Mouse (Mus musculus) MEL (cell line): ENCODE measurements around the gene Adtrp. TPM values are rescaled to one million over a fixed set of nuclear protein-coding genes. Genes with fewer than 3 reads are reported as not detected.

Source experiments
- DNase-seq: peaks from one replicate; pipeline ENCODE4 v3.0.0; 2011; ENCODE audit warnings: low read depth, low spot score
- H3K27ac ChIP-seq: 2 replicates; pipeline ENCODE4 v1.5.1; 2012; ENCODE audit warnings: low read depth, mild to moderate bottlenecking, control low read depth, low read length, moderate library complexity; ENCODE audit not compliant: control insufficient read depth
- H3K27me3 ChIP-seq, 2 experiments: fragments of 150-350 bp in 1 of 2; sonication (generic) in 1 of 2; 2 replicates each; pipeline ENCODE4 v1.6.1; 2012; ENCODE audit warnings: low read length in 2 of 2, mild to moderate bottlenecking in 2 of 2, improper control_type of control experiment in 1 of 2, moderate library complexity in 1 of 2; ENCODE audit not compliant: insufficient read depth in 2 of 2, control insufficient read depth in 1 of 2
- H3K36me3 ChIP-seq, 2 experiments: 2 replicates each; pipeline ENCODE4 v1.6.1; 2012 to 2014; ENCODE audit warnings: low read length in 2 of 2, improper control_type of control experiment in 1 of 2, inconsistent platforms in 1 of 2, mild to moderate bottlenecking in 1 of 2; ENCODE audit not compliant: insufficient read depth in 2 of 2, control insufficient read depth in 1 of 2
- H3K4me1 ChIP-seq, 2 experiments: fragments of 150-350 bp in 1 of 2; sonication (generic) in 1 of 2; 2 replicates each; pipeline ENCODE4 v1.6.1; 2012; ENCODE audit warnings: low read length in 2 of 2, improper control_type of control experiment in 1 of 2, mild to moderate bottlenecking in 1 of 2; ENCODE audit not compliant: insufficient read depth in 2 of 2, control insufficient read depth in 1 of 2
- H3K4me3 ChIP-seq, 2 experiments: fragments of 150-350 bp in 1 of 2; sonication (generic) in 1 of 2; 2 replicates each; pipeline ENCODE4 v1.5.1; 2012; ENCODE audit warnings: low read depth in 2 of 2, low read length in 2 of 2, mild to moderate bottlenecking in 2 of 2, moderate library complexity in 2 of 2, control low read depth in 1 of 2, improper control_type of control experiment in 1 of 2; ENCODE audit not compliant: control insufficient read depth in 1 of 2, insufficient read depth in 1 of 2
- H3K79me2 ChIP-seq: 2 replicates; pipeline ENCODE4 v1.6.1; 2012; ENCODE audit warnings: mild to moderate bottlenecking, low read length, moderate library complexity; ENCODE audit not compliant: control insufficient read depth, poor library complexity, insufficient read depth
- H3K9ac ChIP-seq: 2 replicates; pipeline ENCODE4 v1.6.1; 2012; ENCODE audit warnings: low read depth, mild to moderate bottlenecking, control low read depth, low read length, moderate library complexity; ENCODE audit not compliant: control insufficient read depth, poor library complexity, severe bottlenecking
- H3K9me3 ChIP-seq: fragments of 150-350 bp; sonication (generic); replicated peaks from 2 replicates; pipeline ENCODE4 v1.6.1; 2012; ENCODE audit warnings: mild to moderate bottlenecking, low read length, improper control_type of control experiment, moderate library complexity; ENCODE audit not compliant: insufficient read depth
- CHD1 ChIP-seq: IDR thresholded peaks from 2 replicates; pipeline ENCODE4 v1.6.1; 2012; ENCODE audit warnings: low read depth, mild to moderate bottlenecking, inconsistent platforms, low read length, improper control_type of control experiment
- CHD2 ChIP-seq: IDR thresholded peaks from 2 replicates; pipeline ENCODE4 v1.6.1; 2011; ENCODE audit warnings: low read length, improper control_type of control experiment
- CTCF ChIP-seq, 3 experiments: IDR thresholded peaks in 2 of 3; conservative IDR thresholded peaks in 1 of 3; 2 replicates each; pipeline ENCODE4 v1.5.1; 2011 to 2012; ENCODE audit warnings: low read length in 3 of 3, low read depth in 2 of 3, mild to moderate bottlenecking in 2 of 3, improper control_type of control experiment in 1 of 3, inconsistent platforms in 1 of 3, mixed read lengths in 1 of 3, moderate library complexity in 1 of 3; ENCODE audit not compliant: control insufficient read depth in 1 of 3, insufficient read depth in 1 of 3, poor library complexity in 1 of 3, severe bottlenecking in 1 of 3
- E2F4 ChIP-seq: IDR thresholded peaks from 2 replicates; pipeline ENCODE4 v1.6.1; 2011; ENCODE audit warnings: low read depth, low read length, improper control_type of control experiment, borderline replicate concordance
- ELF1 ChIP-seq: IDR thresholded peaks from 2 replicates; pipeline ENCODE4 v1.6.1; 2014; ENCODE audit warnings: low read depth, mild to moderate bottlenecking, inconsistent platforms, low read length, improper control_type of control experiment, moderate library complexity
- EP300 ChIP-seq, 2 experiments: IDR thresholded peaks; 2 replicates each; pipeline ENCODE4 v1.6.1; 2011; ENCODE audit warnings: improper control_type of control experiment in 2 of 2, low read length in 2 of 2, low read depth in 1 of 2, mild to moderate bottlenecking in 1 of 2
- GABPA ChIP-seq: IDR thresholded peaks from 2 replicates; pipeline ENCODE4 v1.6.1; 2012; ENCODE audit warnings: low read depth, mild to moderate bottlenecking, inconsistent platforms, low read length, improper control_type of control experiment, moderate library complexity
- GATA1 ChIP-seq: IDR thresholded peaks from 2 replicates; pipeline ENCODE4 v1.6.1; 2011; ENCODE audit warnings: low read depth, low read length, improper control_type of control experiment
- HCFC1 ChIP-seq: IDR thresholded peaks from 2 replicates; pipeline ENCODE4 v1.6.1; 2012; ENCODE audit warnings: low read depth, mild to moderate bottlenecking, inconsistent platforms, low read length, improper control_type of control experiment, moderate library complexity
- JUND ChIP-seq: IDR thresholded peaks from 2 replicates; pipeline ENCODE4 v1.6.1; 2011; ENCODE audit warnings: low read depth, mild to moderate bottlenecking, improper control_type of control experiment, low read length
- MAFK ChIP-seq: IDR thresholded peaks from 2 replicates; pipeline ENCODE4 v1.6.1; 2011; ENCODE audit warnings: low read depth, mild to moderate bottlenecking, low read length, improper control_type of control experiment, borderline replicate concordance
- MAZ ChIP-seq: IDR thresholded peaks from 2 replicates; pipeline ENCODE4 v1.6.1; 2012; ENCODE audit warnings: low read depth, mild to moderate bottlenecking, inconsistent platforms, low read length, improper control_type of control experiment
- MEF2A ChIP-seq: IDR thresholded peaks from 2 replicates; pipeline ENCODE4 v1.6.1; 2014; ENCODE audit warnings: low read depth, mild to moderate bottlenecking, inconsistent platforms, low read length, improper control_type of control experiment; ENCODE audit not compliant: poor library complexity, insufficient replicate concordance, severe bottlenecking; ENCODE audit errors: extremely low read depth
- MXI1 ChIP-seq: IDR thresholded peaks from 2 replicates; pipeline ENCODE4 v1.6.1; 2011; ENCODE audit warnings: mild to moderate bottlenecking, low read depth, low read length, improper control_type of control experiment
- MYC ChIP-seq: IDR thresholded peaks from 2 replicates; pipeline ENCODE4 v1.6.1; 2011; ENCODE audit warnings: low read depth, mild to moderate bottlenecking, low read length, improper control_type of control experiment, moderate library complexity
- NELFE ChIP-seq: IDR thresholded peaks from 2 replicates; pipeline ENCODE4 v1.6.1; 2011; ENCODE audit warnings: low read depth, low read length, improper control_type of control experiment
- NRF1 ChIP-seq: IDR thresholded peaks from 2 replicates; pipeline ENCODE4 v1.6.1; 2014; ENCODE audit warnings: low read depth, mild to moderate bottlenecking, inconsistent platforms, low read length, improper control_type of control experiment, moderate library complexity; ENCODE audit not compliant: poor library complexity, insufficient read depth, severe bottlenecking
- POLR2A ChIP-seq, 2 experiments: IDR thresholded peaks; 2 replicates each; pipeline ENCODE4 v1.6.1; 2011 to 2012; ENCODE audit warnings: low read length in 2 of 2, mild to moderate bottlenecking in 2 of 2, control low read depth in 1 of 2, improper control_type of control experiment in 1 of 2, low read depth in 1 of 2, moderate library complexity in 1 of 2; ENCODE audit not compliant: control insufficient read depth in 1 of 2, insufficient read depth in 1 of 2, poor library complexity in 1 of 2
- POLR2AphosphoS2 ChIP-seq: IDR thresholded peaks from 2 replicates; pipeline ENCODE4 v1.6.1; 2011; ENCODE audit warnings: low read length, improper control_type of control experiment
- POLR2AphosphoS5 ChIP-seq: IDR thresholded peaks from 2 replicates; pipeline ENCODE4 v1.6.1; 2012; ENCODE audit warnings: low read depth, borderline replicate concordance, mild to moderate bottlenecking, inconsistent platforms, low read length, moderate library complexity, mixed read lengths
- RAD21 ChIP-seq: IDR thresholded peaks from 2 replicates; pipeline ENCODE4 v1.6.1; 2011; ENCODE audit warnings: mild to moderate bottlenecking, low read depth, low read length, improper control_type of control experiment
- SIN3A ChIP-seq: IDR thresholded peaks from 2 replicates; pipeline ENCODE4 v1.6.1; 2012; ENCODE audit warnings: low read length, improper control_type of control experiment, inconsistent platforms
- TAL1 ChIP-seq: IDR thresholded peaks from 2 replicates; pipeline ENCODE4 v1.6.1; 2012; ENCODE audit warnings: mild to moderate bottlenecking, inconsistent platforms, low read length, moderate library complexity, mixed read lengths
- TCF12 ChIP-seq: IDR thresholded peaks from 2 replicates; pipeline ENCODE4 v1.6.1; 2014; ENCODE audit warnings: low read depth, mild to moderate bottlenecking, inconsistent platforms, low read length, improper control_type of control experiment, moderate library complexity
- UBTF ChIP-seq: IDR thresholded peaks from 2 replicates; pipeline ENCODE4 v1.6.1; 2012; ENCODE audit warnings: low read depth, mild to moderate bottlenecking, inconsistent platforms, low read length, improper control_type of control experiment, moderate library complexity, borderline replicate concordance; ENCODE audit not compliant: insufficient read depth
- USF2 ChIP-seq, 2 experiments: IDR thresholded peaks; 2 replicates each; pipeline ENCODE4 v1.6.1; 2011 to 2012; ENCODE audit warnings: improper control_type of control experiment in 2 of 2, low read length in 2 of 2, borderline replicate concordance in 1 of 2, inconsistent platforms in 1 of 2, low read depth in 1 of 2, mild to moderate bottlenecking in 1 of 2; ENCODE audit not compliant: insufficient read depth in 1 of 2
- ZKSCAN1 ChIP-seq: IDR thresholded peaks from 2 replicates; pipeline ENCODE4 v1.6.1; 2012; ENCODE audit warnings: low read depth, mild to moderate bottlenecking, inconsistent platforms, low read length, improper control_type of control experiment, moderate library complexity
- ZNF384 ChIP-seq: IDR thresholded peaks from 2 replicates; pipeline ENCODE4 v1.6.1; 2012; ENCODE audit warnings: low read depth, mild to moderate bottlenecking, inconsistent platforms, low read length, improper control_type of control experiment
- polyA plus RNA-seq, 2 experiments: library from polyadenylated mRNA; stranded (reverse) in 1 of 2; unstranded in 1 of 2; fragments of >175 nt in 1 of 2; fragments of >200 nt in 1 of 2; gene quantifications; 2 replicates each; pipeline versions ENCODE4 v1.2.1 to v1.2.4; 2012; ENCODE audit warnings: low replicate concordance in 2 of 2, low read depth in 1 of 2; ENCODE audit not compliant: insufficient read length in 2 of 2, insufficient read depth in 1 of 2, missing spikeins in 1 of 2
- total RNA-seq: library from RNA; depleted of rRNA; stranded (reverse); fragments of 300-350 nt; gene quantifications from 2 replicates; pipeline ENCODE4 v1.2.3, GENCODE M21; 2012

Adtrp gene
- total and polyA plus RNA-seq, 3 experiments = not detected

DNA sequence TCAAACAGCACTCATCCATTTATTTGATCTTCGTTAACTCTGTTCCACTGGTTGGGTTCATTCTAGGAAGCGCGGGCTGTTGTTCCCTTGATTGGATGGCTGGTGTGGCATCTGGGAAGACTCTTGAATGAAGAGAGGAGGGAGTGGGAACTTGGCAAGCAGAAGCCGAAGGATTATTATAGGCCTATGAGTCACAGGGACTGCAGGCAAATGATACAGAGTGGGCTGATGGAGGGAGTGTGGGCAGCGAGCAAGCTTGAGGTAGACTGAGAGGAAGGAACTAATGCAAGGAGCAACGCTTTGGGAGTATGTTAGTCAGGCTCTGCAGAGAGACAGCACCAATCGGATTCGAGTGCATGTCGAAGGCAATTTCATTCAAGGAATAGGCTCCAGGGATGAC lies 98.6 kb downstream of the Adtrp start:
- Histone ChIP-seq H3K9ac (no peak overlapping the region), H3K79me2 (no peaks in the 10 kb centered on the region), H3K4me1 (no peaks in the 10 kb centered on the region), H3K9me3 (no peaks in the 10 kb centered on the region), H3K36me3 (no peaks in the 10 kb centered on the region), H3K27me3 (no peaks in the 10 kb centered on the region), H3K4me3 (no peak overlapping the region), H3K27ac (no peak overlapping the region)
- no peak for DNase-seq
- no peak for TF ChIP-seq USF2 (IDR thresholded peaks at IDR 0.05; ENCODE audit: borderline replicate concordance in 1 of 2, insufficient read depth in 1 of 2, low read depth in 1 of 2, low read length in 2 of 2)
- no peak for TF ChIP-seq CTCF (IDR thresholded peaks at IDR 0.05 in 2 of 3, conservative IDR thresholded peaks at IDR 0.05 in 1 of 3; ENCODE audit: control insufficient read depth in 1 of 3, insufficient read depth in 1 of 3, low read depth in 2 of 3, low read length in 3 of 3, poor library complexity in 1 of 3, severe bottlenecking in 1 of 3)
- TF ChIP-seq MXI1 = no peak
- TF ChIP-seq SIN3A = no peak
- no peak for TF ChIP-seq TAL1
- no peak for TF ChIP-seq POLR2A (IDR thresholded peaks at IDR 0.05; ENCODE audit: control insufficient read depth in 1 of 2, insufficient read depth in 1 of 2, low read depth in 1 of 2, low read length in 2 of 2, poor library complexity in 1 of 2)
- TF ChIP-seq NRF1 = no peak
- no peak for TF ChIP-seq MAFK
- no peak for TF ChIP-seq ELF1
- no peak for TF ChIP-seq TCF12
- no peak for TF ChIP-seq MEF2A
- no peak for TF ChIP-seq ZKSCAN1
- TF ChIP-seq POLR2AphosphoS2 = no peak
- TF ChIP-seq ZNF384 = no peak
- no peak for TF ChIP-seq CHD2
- no peak for TF ChIP-seq NELFE
- no peak for TF ChIP-seq EP300 (IDR thresholded peaks at IDR 0.05; ENCODE audit: low read depth in 1 of 2, low read length in 2 of 2)
- no peak for TF ChIP-seq HCFC1
- TF ChIP-seq E2F4 = no peak

GRCm38 (mm10) chr13:41747691-41748090 lies 99.8 kb downstream of the Adtrp start:
- TF ChIP-seq GABPA = no peak
- no peak for TF ChIP-seq GATA1
- TF ChIP-seq ELF1 = no peak
- TF ChIP-seq HCFC1 = no peak
- no peak for TF ChIP-seq NELFE
- TF ChIP-seq POLR2AphosphoS2 = no peak
- TF ChIP-seq POLR2AphosphoS5 = no peak
- TF ChIP-seq CHD1 = no peak
- TF ChIP-seq TCF12 = no peak
- TF ChIP-seq SIN3A = no peak
- no peak for TF ChIP-seq MAFK
- no peak for TF ChIP-seq JUND
- TF ChIP-seq POLR2A (IDR thresholded peaks at IDR 0.05; ENCODE audit: control insufficient read depth in 1 of 2, insufficient read depth in 1 of 2, low read depth in 1 of 2, low read length in 2 of 2, poor library complexity in 1 of 2) = no peak
- no peak for TF ChIP-seq MYC
- no peak for TF ChIP-seq CTCF (IDR thresholded peaks at IDR 0.05 in 2 of 3, conservative IDR thresholded peaks at IDR 0.05 in 1 of 3; ENCODE audit: control insufficient read depth in 1 of 3, insufficient read depth in 1 of 3, low read depth in 2 of 3, low read length in 3 of 3, poor library complexity in 1 of 3, severe bottlenecking in 1 of 3)
- no peak for TF ChIP-seq MAZ
- TF ChIP-seq RAD21 = no peak
- TF ChIP-seq UBTF = no peak
- TF ChIP-seq TAL1 = no peak
- TF ChIP-seq MEF2A = no peak
- H3K27ac ChIP-seq = no peak overlapping the region
- H3K27me3 ChIP-seq = no peaks in the 10 kb centered on the region
- DNase-seq = no peak
- no peaks in the 10 kb centered on the region for H3K79me2 ChIP-seq
- no peak overlapping the region for H3K4me3 ChIP-seq
- no peaks in the 10 kb centered on the region for H3K9me3 ChIP-seq
- H3K36me3 ChIP-seq = no peaks in the 10 kb centered on the region
- no peaks in the 10 kb centered on the region for H3K4me1 ChIP-seq
- no peak overlapping the region for H3K9ac ChIP-seq
